Mouse (Mus musculus) embryonic fibroblast, embryonic 13.5 days (primary cell): Measurements from ENCODE around the gene Nt5dc2. TPM values are rescaled to one million over a fixed set of nuclear protein-coding genes. Genes with fewer than 3 reads are reported as not detected.
A peak's percentile ranks its signal among the peaks of the same experiment; 100 is the strongest.

Experiments used
- H3K27ac ChIP-seq: 2 replicates; pipeline ENCODE4 v1.5.1; 2012; ENCODE audit warnings: low read length, control low read depth, inconsistent platforms; ENCODE audit not compliant: insufficient read depth
- H3K4me1 ChIP-seq: 2 replicates; pipeline ENCODE4 v1.6.1; 2011; ENCODE audit warnings: low read length; ENCODE audit not compliant: control insufficient read depth, insufficient read depth
- H3K4me3 ChIP-seq: 2 replicates; pipeline ENCODE4 v1.5.1; 2011; ENCODE audit warnings: mild to moderate bottlenecking, control low read depth, low read length; ENCODE audit not compliant: insufficient read depth
- CTCF ChIP-seq: IDR thresholded peaks from 2 replicates; pipeline ENCODE4 v1.5.1; 2011; ENCODE audit warnings: mild to moderate bottlenecking, control low read depth, low read length, moderate library complexity, borderline replicate concordance; ENCODE audit not compliant: insufficient read depth
- POLR2A ChIP-seq: IDR thresholded peaks from 2 replicates; pipeline ENCODE4 v1.6.1; 2011; ENCODE audit warnings: low read depth, mild to moderate bottlenecking, control low read depth, low read length, moderate library complexity
- polyA plus RNA-seq: library from polyadenylated mRNA; stranded (reverse); fragments of >200 nt; gene quantifications from 2 replicates; pipeline ENCODE4 v1.2.4, GENCODE M21; 2011; ENCODE audit warnings: low read depth; ENCODE audit not compliant: missing spikeins, insufficient read length

The Nt5dc2 gene
- polyA plus RNA-seq, 1 experiment, result 119 TPM

DNA sequence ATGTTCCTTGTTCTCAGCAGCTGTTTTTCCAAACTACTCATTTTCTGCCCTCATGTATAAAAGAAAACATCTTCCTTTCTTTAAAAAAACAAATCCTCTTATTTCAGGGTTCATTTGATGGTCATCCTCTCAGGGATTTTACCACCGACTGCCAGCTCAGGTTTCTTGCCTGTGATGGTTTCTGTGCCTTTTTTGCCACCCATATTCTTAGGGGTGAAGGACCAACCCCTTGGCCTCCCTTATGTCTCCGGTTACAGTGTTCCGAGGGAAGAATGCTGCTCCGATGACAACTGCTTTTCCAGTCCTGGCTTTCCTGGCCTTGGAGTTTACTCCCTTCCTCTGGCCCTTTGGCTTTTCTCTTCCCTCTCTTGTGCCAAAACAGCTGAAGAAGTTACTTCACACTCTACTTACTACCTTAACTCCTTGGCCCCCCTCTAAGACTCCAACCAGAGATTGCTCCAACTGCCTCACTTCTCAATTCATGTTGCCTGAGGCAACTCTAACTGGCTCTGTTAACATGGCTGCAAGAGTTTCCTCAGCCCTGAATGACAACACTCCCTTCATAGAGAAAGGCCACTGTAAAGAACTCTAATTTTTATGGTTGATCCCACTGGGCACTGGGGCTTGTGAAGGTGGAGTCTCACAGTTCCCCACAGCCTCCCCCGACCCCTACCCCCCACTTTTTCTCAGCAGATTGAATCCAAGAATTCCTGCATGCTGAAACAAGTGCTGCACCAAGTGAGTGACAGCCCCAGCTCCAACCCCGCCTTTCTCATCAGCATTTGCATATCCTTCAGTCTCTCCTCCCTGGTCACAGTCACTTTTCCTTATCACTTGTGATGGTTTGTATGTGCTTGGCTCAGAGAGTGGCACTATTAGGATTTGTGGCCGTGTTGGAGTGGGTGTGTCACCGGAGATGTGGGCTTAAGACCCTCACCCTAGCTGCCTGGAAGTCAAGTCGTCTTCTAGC, 5.5 kb upstream of the Nt5dc2 start:
- H3K4me3 ChIP-seq, result no peak overlapping the region
- H3K4me1 ChIP-seq, result peaks cover 6% of the 10 kb centered on the region; the same call in 1 of the 2 replicates
- peak overlapping the region; percentile 9 for H3K27ac ChIP-seq
- TF ChIP-seq POLR2A (no peak), CTCF (no peak)

DNA sequence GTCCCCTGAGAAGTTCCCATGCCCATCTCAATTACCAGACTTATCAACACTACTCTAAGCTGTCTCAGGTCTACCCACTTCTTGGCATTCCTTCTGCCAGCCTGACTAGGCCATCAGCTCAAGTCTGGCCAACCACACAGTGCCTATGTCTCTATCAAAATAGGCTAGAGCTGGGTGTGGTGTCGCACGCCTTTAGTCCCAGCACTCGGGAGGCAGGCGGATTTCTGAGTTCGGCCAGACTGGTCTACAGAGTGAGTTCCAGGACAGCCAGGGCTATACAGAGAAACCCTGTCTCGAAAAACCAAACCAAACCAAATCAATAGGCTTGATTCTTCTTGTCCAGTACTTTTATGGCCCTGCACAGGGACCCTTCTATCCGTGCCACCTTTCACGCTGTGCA, 4.0 kb upstream of the Nt5dc2 start:
- TF ChIP-seq CTCF (no peak), POLR2A (no peak)
- no peak overlapping the region for H3K4me3 ChIP-seq
- peaks cover 6% of the 10 kb centered on the region; the same call in 1 of the 2 replicates for H3K4me1 ChIP-seq
- H3K27ac ChIP-seq, result no peak overlapping the region

DNA sequence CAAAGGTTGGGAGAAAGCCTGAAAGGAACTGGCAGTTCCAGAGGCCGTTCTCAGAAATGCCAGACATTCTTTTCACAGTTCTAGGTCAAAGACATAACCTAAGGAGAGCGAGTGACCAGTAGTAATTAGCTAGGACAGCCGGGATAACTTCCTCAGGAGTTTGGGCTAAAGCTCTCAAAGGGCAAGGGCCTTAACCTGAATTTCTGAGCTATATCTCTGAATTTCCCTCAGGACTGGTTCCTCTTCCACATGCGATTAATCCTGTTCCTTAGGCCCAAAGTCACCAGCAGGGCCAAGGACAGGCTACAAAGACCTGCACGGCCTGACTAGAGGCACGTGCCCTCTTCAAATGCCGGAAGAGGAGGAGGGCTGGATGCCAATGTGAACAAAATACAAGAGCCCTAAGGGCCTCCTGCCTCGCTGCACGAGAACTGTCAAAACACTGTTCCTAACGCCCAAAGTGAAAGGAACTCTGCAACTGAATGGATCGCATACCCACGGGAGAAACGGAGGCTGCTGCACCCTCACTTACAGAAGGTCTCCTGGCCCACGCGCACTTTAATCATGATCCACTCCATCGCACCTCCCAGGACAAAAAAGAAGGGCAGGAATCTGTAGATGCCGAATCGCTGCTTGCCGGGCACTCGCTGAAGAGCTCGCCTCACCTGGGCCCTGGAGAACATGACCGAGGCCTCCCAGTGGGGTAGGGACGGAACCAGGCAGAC, 2.6 kb upstream of the Nt5dc2 start:
- TF ChIP-seq POLR2A (peak; percentile 23; the same call in 1 of the 2 replicates), CTCF (no peak)
- peak overlapping the region; percentile 86 for H3K4me3 ChIP-seq
- H3K27ac ChIP-seq, result peak overlapping the region; percentile 58
- peaks cover 6% of the 10 kb centered on the region for H3K4me1 ChIP-seq

DNA sequence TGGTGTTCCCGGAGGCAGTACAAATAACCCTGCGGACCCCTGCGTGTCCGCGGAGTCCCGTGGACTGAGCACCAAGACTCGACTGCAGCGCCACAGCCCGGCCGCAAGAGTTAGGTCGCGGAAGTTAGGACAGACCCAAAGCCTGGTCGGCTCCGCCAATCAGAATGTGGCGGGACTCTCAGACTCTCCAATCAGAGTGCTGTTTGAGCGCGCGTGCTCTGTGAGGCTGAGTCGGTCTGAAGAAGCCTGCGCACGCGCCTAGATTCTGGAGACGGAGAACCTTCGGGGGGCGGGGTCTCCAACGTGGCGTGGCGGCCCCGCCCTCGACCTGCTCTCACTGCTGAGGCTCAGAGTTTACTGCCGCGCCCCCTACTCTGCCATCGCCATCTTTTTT, 2.0 kb upstream of the Nt5dc2 start, which contains the start of gene Smim4:
TSS of gene Smim4 (minus strand) at position 131 of the 394 bp plus-strand sequence.
- Histone ChIP-seq H3K4me1 (peaks cover 6% of the 10 kb centered on the region), H3K4me3 (peak within 1 kb of the TSS; percentile 86), H3K27ac (peak within 1 kb of the TSS; percentile 58)
- TF ChIP-seq POLR2A (peak; percentile 83), CTCF (peak; percentile 55; the same call in 1 of the 2 replicates)

DNA sequence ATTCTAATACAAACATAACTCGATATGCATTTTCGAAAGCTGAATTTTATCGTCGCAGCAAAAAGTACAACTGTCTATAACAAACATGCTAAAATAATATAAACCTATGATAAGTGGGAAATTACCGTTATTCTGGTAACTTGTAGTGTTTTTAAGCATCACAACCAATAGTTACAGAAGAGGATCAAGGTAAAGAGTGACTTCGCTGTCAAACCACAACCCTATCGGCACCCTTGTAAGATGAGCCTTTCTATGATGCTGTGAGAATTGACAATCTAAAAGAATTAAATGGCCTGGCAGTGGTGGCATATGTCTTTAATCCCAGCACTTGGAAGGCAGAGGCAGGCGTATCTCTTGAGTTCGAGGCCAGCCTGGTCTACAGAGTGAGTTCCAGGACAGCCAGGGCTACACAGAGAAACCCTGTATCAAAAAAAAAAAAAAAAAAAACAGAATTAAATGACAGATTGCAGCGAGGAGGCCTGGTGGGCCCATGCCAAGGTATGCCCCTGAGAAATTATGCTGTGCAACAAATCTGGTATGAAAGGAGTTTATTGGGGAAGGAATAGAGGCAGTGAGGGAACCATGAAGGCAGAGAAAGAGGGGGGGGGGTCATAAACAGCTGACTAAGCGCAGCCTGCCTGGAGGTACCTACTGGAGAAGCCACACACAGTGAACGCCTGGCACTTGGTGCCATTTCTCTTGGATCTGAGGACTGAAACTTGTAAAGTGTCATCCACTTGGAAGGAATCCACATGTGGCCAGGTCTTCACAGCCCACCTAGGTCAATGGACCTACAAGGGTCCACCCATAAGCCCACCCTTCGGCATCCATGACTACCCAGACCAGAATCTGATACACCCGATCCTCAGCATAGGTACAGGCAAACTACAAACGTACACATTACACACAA, 1.3 kb upstream of the Nt5dc2 start:
- Histone ChIP-seq H3K4me3 (0 out of 2 replicates have a peak overlapping the region, but pooled peaks have one; percentile 22), H3K4me1 (peaks cover 6% of the 10 kb centered on the region), H3K27ac (no peak overlapping the region)
- TF ChIP-seq CTCF (no peak), POLR2A (no peak; the same call in 1 of the 2 replicates)

DNA sequence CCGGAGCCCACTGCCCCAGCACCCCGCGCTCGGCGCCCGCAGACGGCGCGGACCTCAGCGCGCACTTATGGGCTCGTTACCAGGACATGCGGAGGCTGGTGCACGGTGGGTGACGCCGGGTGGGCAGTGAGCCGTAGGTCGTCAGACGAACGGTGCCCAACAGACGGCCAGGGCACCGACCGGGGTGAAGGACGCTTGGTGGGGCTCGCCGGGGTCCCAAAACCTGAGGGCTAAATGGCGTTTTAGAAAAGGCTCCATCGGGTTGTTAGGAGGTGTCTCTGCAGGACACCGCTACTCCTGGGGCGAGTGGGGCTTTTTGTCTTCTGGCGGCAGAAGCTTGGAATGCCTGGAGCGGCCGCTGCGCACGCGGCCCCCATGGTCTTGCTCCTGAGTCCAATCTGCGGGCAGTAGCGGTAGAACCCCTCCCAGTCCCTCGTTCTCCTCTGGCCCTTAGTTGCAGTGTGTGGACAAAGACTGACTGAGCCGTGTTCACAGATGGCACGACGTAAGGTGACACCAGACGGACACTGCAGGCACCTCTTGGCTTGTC, 494 bp downstream of the Nt5dc2 start:
- peak overlapping the region; percentile 90 for H3K4me3 ChIP-seq
- H3K4me1 ChIP-seq, result no peaks in the 10 kb centered on the region; the same call in 1 of the 2 replicates
- no peak overlapping the region for H3K27ac ChIP-seq
- 0 out of 2 replicates have a peak, but pooled peaks have one; percentile 20 for TF ChIP-seq POLR2A
- no peak for TF ChIP-seq CTCF

DNA sequence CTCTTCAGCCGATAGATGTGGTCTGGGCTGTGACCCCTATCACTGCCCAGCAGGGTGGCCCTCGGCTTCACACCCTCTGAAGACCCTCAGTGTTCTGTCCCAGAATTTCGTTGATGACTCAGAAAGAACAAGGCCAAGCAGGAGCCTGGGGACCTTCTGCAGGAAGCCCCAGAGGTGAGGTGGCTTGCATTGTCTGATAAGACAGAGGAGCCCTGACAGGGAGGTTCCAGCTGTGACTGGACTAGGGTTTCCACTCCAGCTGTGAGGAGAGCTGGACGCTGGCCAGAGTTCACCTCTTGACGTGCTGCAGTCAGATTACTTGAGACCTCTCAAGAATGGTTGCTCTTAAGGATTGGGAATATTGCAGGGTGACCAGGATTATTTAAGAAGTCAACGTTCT, 1.2 kb downstream of the Nt5dc2 start:
- Histone ChIP-seq H3K27ac (no peak overlapping the region), H3K4me1 (no peaks in the 10 kb centered on the region; the same call in 1 of the 2 replicates), H3K4me3 (peak overlapping the region; percentile 90)
- no peak for TF ChIP-seq CTCF
- TF ChIP-seq POLR2A, result no peak

DNA sequence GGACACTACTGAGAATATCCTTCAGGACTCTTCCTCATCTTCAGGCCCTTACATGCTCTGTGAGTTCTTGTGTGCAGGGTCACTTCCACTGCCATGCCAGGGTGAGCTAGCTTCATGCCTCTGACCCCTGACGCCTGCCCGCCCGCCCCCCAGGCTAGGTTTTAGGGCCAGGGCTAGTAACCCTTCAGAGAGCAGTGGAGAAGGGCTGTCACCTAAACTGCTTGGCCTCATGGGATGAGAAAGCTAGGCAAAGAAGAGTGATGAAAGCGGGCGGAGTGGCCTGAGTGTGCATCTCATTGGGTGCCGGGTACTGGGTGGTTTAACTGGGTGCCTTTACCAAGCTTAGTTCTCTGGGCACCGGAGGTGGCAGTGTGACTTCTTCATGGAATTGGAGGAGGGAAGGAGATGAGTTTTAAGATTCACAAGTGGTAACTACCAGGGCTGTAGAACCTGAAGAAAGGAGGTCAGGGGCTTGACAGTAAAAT, 1.7 kb downstream of the Nt5dc2 start:
- no peak overlapping the region for H3K27ac ChIP-seq
- H3K4me3 ChIP-seq, result peak overlapping the region; percentile 90; the same call in 1 of the 2 replicates
- TF ChIP-seq POLR2A, result no peak
- TF ChIP-seq CTCF, result no peak
- H3K4me1 ChIP-seq, result no peaks in the 10 kb centered on the region; the same call in 1 of the 2 replicates

DNA sequence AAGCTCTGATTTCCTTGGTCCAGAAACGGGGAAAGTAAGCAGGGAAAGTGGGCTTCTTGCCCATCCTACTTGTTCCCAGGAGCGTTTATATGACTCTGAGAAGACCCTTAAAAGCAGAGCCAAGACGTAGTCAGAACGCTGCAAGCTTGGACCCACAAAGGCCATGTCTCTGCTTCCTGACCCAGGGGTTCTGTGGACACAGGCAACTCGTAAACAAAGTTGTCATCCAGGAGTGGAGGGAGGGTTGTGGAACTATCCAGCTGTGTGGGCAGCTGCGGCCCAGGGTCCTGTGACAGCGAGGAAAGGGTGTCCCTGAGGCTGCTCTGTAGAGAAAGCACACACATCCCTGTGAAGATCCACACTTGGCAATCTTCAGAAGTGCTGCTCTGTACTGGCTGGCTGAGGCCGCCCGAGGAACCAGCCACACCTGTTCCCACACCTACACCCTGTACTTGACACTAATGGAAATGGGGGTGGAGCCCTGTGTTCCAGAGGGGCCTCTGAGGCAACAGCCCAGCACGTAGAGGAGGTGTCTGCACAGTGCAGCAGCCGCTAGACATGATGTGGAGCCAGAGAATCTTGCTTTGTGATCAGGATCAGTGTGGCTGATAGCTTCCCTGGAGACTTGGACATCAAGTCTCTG, 2.3 kb downstream of the Nt5dc2 start:
- Histone ChIP-seq H3K4me3 (no peak overlapping the region), H3K4me1 (no peaks in the 10 kb centered on the region; the same call in 1 of the 2 replicates)

More for the DNA sequence above, 2.3 kb downstream of the Nt5dc2 start:
- TF ChIP-seq CTCF (no peak), POLR2A (no peak)
- H3K27ac ChIP-seq, result no peak overlapping the region
